Mouse (Mus musculus) E14TG2a.4 (cell line): ENCODE results near the gene Baiap2l1.

ENCODE experiments used
- CTCF ChIP-seq: conservative IDR thresholded peaks from 2 replicates; pipeline ENCODE4 v1.5.1; 2014; ENCODE audit warnings: low read length
- NANOG ChIP-seq: IDR thresholded peaks from 2 replicates; pipeline ENCODE4 v1.6.1; 2014; ENCODE audit warnings: borderline replicate concordance, low read length, mixed read lengths
- POU5F1 ChIP-seq: IDR thresholded peaks from 2 replicates; pipeline ENCODE4 v1.6.1; 2014; ENCODE audit warnings: low read length, borderline replicate concordance

- TF ChIP-seq CTCF (no peak), NANOG (no peak), POU5F1 (no peak)
These were observed 96.6 kb downstream of the Baiap2l1 start for GRCm38 (mm10) chr5:144261309-144261708.
